Mouse (Mus musculus) right cerebral cortex, postnatal 4 days (tissue): ENCODE results near the gene Kcnj1.

Experiments used
- DNase-seq: peaks from one replicate; pipeline ENCODE4 v3.0.0-alpha.2; 2022

Kcnj1 gene

DNA sequence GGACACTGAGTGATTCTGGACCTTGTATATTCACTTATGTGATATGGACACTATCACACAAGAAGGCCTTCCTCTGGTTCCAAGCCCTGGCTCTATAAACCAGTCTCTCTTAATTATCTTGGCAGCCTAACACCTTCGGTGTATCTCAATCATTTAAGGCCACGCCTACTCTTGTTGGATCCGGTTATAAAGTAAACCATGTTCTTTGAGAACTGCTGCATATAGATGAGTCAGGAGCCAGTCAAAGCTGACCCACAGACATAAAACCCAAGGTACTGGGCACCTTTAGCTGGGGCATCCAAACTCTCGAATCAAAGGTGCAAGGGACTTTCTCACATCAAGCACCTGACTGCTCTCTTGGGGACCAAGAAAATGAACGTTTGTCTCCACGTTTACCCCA, at the start of gene Kcnj1:
Gene Kcnj1 (plus strand): TSS at position 292 of the 400 bp plus-strand sequence.
- DNase-seq, result no peak

DNA sequence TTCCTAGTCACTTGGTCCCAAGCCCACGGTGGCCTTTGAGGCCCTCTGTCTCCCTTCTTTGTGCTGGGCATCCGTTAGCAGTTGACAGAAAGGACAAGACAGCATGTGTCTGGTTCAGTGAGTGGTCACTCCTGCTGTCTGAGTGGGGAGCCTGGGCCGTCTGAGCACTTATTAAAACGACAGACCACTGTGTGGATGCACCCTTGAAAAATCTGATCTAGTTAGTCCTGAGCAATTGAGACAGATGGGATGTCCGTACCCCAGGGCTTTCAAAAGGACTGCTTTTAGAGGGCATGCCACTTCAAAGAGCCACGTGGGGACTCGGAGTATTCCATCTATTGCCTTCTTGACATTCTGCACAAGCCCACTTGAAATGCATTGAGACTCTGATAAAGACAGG, 48.7 kb upstream of the Kcnj1 start:
- DNase-seq, result no peak

DNA sequence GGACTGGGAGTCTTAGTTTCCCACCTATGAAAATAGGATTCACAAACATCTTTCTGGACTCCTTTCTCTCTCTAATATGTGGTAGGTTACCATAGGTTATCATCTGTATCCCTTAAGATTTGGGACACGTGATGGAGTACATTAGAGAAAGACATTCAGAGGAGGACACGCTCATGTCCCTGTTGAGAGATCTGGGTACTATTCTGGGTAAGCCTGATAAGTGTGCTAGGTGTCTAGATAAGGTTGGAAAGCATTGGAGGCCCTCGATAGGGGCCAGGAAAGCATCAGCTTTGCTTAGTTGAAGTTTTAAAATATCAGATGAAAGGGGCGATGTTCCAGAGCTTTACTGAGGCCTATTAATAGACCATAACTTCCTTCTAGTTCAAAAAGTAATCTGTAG, 43.5 kb upstream of the Kcnj1 start:
- no peak for DNase-seq

DNA sequence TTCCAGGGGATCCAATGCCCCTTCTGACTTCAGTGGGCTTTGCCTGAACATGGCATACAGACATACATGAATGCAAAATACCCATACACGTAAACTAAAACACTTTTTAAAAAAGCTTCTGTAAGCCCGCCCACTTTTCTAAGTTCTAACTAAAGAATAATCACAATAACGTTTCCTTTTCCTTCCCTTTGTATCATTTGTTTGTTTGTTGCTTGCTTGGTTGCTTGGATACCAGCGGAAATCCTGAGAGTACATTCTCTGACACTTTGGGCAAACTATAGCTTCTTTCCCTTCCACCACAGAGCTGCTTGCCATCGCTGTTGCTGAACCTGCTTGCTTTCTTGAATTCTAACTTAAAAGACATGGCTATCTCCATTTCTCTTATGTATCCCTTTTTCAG, 41.1 kb upstream of the Kcnj1 start:
- DNase-seq, result no peak

DNA sequence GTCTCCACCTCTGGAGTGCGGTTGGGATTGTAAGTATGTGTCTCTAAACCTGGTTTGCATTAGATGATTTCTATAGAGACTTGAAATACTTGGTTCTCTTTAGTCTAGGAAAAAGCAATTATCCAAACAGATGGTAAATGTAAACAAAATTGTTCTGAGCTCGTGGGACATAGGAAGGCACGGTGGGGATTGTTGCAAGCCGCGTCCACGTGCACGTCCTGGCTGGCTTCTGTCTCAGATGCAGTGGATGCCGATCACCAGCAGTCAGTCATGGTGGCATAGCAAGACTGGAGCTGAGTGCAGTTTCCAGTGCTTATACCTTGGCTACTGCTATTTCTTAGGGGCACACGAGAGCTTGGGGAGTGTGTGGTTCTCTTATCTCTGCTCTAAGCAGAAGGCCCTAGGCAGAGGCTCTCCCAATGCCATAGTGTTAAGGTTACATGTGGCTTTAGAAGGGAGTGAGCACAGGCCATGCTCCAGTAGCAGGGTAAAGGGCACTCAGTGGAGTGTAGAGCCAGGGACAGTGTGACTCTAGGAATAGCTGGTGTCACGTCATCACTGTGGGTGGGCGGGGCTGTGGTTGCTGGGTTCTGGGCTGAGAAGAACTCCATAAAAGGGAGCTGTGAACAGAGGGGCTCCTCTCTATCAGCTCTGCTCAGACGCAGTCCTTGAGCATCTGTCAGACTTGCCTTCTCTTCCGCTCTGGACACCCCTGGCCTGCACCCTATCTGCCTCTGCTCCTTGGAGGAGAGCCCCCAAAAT, 36.7 kb upstream of the Kcnj1 start:
- DNase-seq, result no peak

DNA sequence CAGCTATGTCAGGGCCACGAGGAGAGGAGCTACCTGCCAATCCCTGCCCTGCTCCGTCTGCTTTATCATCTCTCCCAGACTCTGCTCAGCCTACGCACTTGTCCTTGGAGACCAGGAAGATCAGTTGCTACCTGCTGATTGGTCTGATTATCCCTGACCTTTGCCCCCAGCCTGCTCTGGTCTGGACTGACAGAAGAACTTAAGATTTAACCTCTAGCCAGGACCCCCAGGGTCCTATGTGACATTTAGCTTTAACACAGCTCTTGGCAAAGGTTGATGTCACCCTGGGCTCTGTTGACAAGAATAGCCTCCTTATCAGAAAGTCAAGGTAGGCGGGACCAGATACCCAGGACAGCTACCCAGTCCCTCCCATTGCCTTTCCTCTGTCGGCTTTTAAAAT, 31.5 kb upstream of the Kcnj1 start:
- DNase-seq, result no peak

DNA sequence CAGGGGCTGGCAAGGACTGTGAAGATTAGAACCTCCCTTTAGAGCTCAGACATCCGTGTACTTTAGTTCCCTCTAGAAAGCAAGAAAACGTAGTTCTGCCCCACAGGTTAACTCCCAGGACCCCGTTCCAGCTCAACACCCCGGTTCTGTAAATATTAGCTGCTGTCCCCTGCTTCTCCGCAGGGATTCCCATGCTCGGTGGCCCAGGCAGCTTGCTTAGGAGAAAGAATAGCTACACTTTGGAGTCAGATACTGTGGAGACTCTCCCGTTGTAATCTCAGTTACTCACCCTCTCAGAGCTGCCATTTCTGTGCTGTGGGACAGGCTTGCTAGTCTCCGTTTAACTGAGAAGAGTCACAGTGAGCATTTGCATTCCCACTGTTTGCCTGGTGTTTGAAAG, 29.4 kb upstream of the Kcnj1 start:
- no peak for DNase-seq

DNA sequence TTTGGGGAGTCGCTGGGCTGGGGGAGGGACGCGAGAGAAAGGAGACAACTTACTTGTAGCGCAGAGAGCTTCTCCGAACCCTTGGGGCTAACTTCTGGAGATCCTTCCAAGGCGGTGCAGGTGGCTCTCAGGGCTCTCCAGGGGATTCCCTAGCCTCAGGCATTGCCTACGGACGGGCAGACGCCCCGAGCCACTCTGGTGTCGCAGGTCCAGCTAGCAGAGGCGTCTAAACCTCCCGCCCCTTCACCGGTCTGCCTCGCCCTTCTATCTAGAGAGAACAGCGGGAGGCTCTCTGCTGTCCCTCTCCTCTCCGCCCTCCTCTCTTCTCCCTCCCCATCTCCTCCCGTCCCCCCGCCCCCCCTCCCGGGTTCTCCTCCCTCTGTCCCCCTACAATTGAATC, 28.2 kb upstream of the Kcnj1 start, which contains the start of gene Kcnj5:
Gene Kcnj5 (minus strand): TSS at position 300 of the 400 bp plus-strand sequence.
- DNase-seq, result no peak

DNA sequence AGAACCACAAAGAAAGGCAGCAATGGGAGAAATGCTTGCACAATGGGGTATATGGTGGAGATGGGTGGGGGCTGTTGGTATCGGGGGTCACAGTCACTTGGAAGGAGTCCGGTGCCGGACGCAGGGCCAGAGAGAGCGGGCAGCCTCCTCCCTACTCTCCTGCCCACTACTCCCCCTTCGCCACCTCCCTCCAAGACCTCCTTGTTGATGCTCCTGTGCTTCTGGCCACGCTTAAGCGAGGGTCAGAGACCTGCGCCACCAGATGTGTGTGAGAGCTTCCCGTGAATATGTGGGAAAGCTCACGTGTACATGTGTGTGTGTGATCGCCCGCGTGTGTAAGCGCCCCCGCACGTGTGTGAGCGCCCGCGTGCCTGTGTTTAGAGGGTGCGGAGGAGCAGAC, 27.8 kb upstream of the Kcnj1 start:
- peak; percentile 16 for DNase-seq

DNA sequence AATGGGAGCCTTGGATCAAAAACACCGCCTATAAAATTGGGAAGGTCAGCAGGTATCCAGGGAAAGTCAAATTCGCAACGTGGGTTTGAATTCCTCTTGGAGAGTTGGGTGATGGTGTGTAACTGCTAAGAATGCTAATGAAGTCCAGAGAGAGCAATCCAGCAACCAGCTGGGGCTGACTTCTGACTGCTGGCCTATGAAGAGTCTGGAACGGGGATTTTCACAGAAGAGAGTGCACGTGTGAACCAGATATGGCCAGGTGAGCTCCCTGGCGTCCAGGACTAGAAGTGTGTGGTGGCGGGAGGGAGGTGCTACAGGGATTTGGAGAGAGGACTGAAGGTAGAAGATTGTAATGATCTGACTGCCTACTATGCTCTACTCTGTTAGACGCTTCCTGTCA, 24.2 kb upstream of the Kcnj1 start:
- no peak for DNase-seq

DNA sequence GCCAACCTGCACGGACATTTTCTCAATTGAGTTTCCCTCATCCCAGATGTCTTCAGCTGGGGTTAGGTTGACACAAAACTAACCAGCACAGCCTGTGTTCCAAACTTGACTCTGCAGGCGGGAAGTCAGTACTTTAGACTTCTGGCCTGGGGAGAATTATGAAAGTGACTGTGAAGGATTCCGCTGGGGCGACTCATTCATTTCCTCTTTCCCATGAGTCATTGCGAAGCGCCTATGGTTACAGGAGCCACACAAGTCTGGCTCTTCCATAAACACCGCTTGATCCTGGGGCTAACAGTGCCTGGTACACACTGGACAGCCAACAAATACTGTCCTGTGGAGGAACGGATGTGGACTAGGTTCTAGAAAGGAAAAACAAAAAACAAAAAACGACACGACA, 22.9 kb upstream of the Kcnj1 start:
- no peak for DNase-seq

DNA sequence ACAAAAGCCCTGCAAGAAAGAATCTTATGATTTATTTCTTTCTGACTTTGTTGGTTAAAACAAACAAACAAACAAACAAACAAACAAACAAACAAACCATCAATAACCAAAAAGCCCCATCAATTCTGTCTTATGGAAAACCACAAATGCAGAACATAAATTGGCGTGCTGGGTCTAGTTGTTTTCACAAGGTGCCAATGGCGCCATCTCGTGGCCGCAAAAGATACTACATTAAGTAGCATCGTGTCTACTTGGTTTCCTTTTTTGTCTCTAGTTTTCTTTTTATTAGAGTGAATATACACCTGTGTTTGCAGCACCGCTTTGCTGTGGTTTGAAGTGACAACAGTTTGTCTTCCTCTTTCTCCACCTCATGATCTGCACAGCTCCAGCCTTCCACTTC, 22.0 kb upstream of the Kcnj1 start:
- DNase-seq, result peak; percentile 88

DNA sequence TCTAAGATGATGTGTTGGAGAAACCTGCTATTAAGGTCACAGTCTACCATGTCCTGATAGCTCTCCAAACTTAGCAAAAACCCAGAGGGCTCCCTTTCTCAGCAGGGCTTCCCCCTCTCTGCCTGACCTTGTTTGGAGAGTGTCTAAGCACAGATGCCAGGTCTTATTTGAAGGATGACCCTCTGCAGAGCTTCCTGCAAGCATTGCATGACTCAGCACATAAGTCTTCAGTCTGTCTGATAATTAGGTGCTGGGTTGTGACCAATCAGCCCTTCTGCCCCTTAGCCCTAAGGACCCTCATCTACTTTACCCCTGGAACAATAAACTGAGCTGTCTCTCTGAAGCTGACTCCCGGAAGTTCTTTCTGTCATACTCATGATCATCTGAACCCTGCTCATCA, 11.5 kb upstream of the Kcnj1 start:
- DNase-seq, result no peak

DNA sequence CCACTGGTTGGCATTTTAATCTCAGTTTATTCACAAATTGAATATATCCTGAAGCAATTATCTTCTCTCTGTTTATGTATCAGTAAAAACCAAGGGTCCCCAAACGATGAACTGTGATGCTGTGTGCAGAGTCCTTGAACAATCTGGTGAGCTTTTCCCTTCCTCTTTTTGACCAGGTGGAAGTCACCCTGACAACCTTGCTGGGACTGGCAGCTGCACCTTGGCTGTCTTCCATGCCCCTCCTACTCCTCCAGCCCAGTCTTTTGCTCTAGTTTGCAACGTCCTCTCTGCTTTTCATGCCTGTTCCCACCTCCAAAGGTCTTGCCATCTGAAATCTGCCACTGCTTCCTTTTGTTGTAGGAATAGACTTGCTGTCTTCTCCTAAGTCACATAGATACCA, 3.5 kb upstream of the Kcnj1 start:
- DNase-seq, result no peak

DNA sequence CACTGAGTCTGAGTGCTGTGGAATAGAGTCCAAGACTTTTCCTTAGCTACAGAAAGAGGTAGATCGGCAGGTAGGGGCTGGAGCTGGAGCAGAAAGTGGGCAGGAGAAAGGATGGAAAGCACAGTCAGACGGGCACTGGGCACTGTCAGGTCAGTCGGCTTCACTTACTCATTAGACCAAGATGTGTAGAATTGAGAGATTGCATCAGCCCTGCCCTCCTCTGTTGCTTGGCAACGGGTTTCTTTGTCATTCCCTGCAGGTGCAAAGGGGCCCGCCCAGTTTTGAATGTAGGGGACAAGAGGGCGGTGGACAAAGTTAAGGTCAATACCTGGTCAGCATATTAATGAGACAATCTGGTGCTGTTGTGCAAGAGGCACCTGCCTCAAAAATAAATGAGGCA, 2.9 kb upstream of the Kcnj1 start:
- DNase-seq, result no peak

DNA sequence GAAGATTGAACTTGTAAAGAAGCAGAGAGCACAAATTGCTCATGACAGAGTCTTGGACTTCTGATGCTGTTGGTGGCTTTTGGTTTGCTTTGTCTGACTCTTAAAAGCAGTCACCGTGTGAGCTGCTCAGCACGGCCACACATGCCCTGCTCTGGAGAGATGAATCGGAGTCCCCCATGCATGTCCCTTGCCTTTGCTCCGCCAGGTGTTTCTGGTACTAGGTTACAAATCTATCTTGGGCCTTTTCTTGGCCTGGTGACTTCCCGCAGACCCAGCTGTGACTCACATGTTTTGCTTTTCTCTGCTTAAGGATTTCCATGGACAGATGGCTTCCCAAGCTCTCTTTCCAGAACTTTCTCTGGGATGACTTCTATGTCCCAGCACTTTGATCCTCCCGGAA, 1.4 kb downstream of the Kcnj1 start:
- DNase-seq, result no peak

DNA sequence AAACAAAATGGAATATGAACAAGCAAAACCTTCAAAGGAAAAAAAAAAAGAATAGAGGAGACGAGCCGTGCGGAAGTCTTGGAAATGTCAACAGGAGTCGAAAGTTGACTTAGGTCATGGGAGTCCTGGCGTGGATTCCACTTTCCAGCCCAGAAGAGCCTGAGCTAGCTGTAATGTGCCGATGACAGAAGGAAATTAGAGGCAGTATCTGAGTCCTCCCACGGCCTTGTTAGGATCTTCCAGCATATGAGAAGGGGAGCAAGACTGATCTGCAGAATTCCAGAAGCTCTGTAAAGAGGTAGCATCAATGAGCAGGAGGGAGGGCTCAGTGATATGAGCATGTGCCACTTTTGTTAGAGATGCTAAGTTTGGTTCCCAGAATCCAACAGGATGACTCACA, 3.7 kb downstream of the Kcnj1 start:
- no peak for DNase-seq

DNA sequence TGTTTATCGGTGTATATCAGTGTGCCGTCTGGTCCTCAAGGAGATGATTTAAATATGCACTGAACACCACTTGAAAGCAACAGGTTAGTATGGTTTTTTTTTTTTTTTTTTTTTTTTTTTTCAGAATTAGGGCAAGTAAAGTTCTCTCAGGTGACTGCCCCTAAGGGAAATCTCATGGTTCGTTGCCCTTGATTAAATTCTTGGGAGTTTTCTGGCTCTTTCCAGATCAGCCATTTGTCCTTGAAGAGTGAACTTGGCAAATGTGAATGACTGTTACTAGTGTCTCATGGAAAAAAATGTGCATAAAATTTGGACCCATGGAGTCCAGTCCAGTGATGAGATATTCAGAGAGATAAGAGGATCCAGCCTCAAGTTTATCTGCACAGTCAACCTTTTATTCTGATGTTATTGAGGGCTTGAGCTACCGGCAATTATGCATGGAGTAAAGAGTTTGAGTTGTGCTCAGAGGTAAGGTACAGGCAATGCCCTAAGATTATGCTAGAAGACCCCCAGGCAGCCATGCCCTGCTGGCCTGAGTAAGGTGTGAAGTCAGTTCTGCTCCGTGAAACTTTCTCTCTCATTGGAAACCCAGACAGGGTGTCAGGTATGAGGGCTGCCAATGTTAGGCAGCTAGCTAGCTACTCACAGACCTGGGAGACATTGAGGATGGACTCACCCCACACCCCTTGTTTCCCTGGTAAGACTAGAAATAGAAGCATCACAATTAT, 4.7 kb downstream of the Kcnj1 start:
- DNase-seq, result no peak

DNA sequence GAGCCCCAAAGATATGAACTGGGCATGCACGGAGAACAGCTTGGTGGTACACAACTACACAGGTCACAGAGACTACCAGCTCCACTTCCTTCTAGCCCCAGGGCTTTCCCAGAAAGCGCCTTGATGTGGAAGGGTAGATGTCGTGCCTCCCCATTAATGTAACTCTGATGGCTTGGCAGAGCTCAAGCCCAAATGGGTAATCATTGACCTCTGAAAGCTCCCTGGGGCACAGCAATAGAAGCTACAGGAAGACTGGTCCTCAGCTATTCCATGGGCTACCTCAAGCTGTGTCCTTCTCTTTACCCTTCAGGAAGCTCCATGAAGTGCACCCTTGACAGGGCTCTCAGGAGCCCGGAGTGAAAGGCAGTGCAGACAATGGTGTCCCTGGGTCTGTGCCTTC, 12.6 kb downstream of the Kcnj1 start:
- DNase-seq, result no peak

DNA sequence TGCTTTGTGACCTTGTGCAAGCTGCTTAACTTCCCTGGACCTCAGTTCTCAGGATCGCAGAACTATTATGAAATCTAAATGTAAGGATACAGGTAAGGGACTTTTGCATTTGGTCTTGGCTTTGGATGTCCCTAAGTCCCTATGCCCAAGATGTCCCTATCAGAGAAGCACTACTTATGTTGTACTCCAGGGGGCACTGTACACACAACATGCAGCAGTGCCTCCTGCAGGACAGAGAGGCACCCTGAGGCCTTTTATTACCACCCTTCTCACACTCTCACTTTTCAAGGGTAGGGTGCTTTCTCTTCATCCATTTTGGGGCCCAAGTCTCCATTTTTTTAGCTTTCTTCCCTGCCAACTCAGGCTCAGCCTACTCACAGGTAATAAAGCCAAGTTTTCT, 15.8 kb downstream of the Kcnj1 start:
- DNase-seq, result no peak

DNA sequence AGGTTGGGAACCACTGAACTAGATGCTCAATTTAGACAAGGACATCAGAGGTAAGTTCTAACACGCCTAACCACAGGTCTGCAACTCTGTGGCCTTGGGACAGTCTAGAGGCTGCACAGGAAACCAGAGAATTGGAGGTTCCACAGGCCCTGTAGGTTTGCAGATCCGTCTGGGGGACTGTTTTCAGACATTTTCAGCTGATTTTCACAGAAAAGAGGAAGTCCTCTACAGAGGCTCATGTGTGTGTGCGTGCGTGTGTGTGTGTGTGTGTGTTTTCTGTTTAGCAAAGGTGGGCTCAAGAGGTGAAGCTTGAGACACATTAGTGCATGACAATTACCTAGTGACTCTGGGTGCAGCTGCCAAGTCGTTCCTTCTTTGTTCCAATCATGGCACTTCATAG, 18.8 kb downstream of the Kcnj1 start:
- DNase-seq, result no peak

DNA sequence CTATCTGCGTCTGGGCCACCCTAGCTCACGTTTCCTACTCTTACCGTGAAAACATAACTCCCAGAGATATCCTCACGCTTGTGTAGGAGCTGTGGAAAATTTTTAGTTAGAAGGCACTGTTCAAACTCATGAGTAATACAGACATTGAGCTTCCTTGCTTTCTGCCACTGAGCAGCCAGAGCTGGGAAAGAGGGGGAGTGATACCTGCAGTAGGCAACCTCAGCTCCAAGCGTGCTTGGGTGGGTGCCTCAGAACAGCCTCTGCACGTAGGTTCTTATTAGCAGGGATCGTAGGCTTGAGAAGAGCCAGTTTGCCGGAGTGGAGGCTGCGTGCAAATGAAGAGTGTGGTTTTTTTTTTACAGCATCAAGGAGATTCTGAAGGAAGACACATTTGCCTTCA, 19.4 kb downstream of the Kcnj1 start:
- no peak for DNase-seq

DNA sequence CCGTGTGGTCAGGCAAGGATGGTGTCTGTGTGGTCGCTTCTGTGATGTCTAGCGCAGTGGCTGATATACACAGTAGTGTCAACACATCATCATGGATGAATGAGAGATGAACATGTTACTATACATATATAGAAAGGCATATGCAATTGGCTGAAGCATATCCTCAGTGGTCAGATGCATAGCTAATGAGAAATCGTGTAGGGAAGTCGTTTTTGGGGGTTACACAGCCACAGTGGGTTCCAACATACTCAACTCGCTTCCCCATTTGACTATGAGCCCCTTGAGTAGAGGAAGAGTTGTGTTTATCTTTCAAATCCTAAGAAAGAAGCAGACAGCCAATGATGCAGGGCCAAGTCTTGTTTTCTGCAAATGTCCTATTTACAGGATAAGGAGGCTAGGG, 20.4 kb downstream of the Kcnj1 start:
- DNase-seq, result no peak

DNA sequence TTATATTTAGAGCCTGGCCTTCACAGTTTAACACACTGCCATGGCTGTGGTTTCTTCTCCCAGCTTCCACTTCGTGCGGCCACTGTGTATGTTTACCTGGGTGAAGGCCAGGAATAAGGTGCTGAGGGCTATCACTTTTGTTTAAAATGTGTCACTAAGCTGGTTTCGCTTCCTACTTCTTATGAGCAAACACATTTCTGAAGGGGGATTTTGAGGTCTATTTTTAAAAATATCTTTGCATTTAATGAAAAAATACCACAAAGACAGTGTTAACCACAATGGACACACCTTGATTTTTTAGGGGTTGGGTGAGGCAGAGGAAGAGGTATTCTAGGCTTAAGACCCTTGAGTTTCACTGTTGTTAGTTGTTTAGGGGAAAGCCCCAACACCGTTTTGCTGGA, 22.5 kb downstream of the Kcnj1 start:
- no peak for DNase-seq

DNA sequence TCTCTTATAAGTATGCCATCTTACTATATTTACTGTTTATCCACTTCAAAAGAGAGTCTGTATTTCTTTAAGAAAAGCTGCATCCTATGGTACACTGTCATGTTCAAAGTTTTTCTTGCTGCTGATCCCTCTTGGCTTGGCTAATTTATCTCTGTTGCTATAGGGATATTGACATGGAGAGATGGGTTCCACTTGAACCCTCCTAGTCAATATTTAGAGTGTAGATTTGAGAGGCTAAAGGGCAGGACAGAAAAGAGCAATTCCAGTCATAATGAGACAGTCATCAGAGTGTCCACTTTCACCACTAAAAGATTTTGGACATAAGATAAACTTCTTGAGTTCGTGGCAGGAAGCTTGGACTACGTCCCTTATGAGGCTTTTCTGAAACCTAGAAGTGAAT, 27.9 kb downstream of the Kcnj1 start:
- no peak for DNase-seq
